Mouse (Mus musculus) mouse trophoblast stem cell (cell line): ENCODE data around the gene Asic2.

ENCODE experiments used
- in situ Hi-C, 2 experiments: fragments of 300-500 bp; cut with MseI, MboI; formaldehyde crosslinking; loops; 2 replicates in 1 of 2; 3 replicates in 1 of 2; pipeline ENCODE4 v1.15.1; 2025

The Asic2 gene

DNA sequence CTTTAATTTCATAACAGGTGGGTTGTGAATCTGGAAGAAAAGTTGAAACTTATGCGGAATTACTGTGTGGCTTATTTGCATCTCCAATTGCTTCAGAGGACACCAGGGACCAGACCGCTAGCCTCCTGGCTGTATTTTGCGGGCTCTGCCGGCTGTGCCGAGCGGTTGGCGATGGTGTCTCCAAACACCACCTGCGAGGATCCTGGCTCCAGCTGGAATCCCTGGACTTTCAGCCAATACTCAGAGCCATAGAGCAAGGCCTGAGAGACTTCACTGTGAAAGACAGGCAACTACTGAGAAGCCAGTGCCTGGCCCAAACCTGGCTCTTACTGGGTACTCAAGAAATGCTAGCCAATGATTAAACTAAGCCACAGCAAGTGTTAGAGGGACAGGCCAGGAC is 953.5 kb downstream of the Asic2 start:
- in situ Hi-C loops: no loop called here

DNA sequence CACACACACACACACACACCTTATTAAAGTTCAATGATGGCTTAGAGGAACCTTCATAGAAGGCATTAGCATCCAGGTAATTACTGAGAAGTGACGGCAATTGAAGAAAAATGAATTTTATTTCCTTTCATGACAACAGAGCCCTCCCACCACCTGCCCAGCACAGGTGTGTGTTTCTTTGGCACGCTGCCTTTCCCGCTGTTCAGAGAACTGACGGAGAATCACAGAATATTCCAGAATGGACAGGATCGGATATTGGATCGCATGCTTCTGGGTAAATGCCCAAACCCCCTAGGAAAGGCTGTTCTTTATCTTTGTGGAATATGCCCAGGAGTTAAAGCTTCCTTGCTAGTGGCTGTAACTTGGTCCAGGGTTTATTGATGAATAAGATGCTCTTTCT is 954.8 kb downstream of the Asic2 start:
- in situ Hi-C loops: no loop called here

DNA sequence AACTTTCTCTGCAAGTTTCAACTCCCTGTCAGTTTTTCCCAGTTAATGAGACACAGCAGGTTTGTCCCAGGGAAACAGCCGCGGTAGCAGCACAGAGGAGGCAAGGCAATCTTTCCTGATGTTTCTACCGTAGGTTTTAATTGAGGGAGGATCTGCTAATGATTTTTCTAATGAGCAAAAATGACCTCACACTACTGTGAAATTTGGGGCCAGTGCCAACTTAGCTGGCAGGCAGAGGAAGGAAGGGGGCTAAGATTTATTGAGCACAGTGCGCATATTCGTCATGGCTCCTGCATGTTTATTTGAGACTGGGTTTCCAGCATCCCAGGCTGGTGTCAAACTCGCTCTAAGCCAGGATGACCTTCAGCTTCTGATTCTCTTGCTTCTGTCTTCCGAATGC is 957.5 kb downstream of the Asic2 start:
- in situ Hi-C loops: no loop called here

DNA sequence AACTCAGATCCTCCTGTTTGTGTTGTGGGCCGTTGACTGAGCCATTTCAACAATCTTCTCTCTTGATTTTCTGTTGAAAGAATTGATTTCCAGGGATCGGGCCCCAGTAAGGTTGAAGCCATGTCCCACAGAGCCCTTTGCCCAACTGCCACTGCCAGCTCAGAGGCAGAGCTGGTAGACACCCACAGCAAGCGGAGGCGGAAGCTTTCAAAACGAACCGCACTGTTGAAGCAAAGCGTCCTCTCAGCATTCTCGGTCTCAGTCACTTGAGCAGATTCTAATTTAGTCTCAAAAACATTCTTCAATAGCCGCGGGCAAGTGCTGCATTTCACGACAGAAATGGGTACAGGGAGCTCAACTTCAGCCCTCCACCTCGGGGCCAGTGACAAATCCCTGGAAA is 958.9 kb downstream of the Asic2 start:
- in situ Hi-C loops: no loop called here

DNA sequence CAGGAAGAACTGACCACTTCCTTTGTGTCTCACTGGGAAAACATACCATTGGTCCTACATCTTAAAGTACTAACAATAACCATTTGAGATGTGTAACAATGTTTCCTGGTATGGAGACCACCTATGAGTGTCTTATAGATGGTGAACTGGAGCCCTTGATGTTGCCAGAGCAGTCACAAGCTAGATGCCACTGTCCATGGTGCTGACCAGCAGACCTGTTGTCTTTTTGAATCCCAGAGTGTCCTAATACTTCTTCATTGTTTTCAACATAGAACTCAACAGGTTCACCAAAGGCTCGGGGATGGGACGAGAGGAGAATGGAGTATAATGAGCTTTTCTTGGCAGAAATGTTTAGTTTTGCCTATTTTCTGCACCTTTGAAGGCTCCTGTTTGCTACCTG is 962.4 kb downstream of the Asic2 start:
- in situ Hi-C loops: no loop called here

DNA sequence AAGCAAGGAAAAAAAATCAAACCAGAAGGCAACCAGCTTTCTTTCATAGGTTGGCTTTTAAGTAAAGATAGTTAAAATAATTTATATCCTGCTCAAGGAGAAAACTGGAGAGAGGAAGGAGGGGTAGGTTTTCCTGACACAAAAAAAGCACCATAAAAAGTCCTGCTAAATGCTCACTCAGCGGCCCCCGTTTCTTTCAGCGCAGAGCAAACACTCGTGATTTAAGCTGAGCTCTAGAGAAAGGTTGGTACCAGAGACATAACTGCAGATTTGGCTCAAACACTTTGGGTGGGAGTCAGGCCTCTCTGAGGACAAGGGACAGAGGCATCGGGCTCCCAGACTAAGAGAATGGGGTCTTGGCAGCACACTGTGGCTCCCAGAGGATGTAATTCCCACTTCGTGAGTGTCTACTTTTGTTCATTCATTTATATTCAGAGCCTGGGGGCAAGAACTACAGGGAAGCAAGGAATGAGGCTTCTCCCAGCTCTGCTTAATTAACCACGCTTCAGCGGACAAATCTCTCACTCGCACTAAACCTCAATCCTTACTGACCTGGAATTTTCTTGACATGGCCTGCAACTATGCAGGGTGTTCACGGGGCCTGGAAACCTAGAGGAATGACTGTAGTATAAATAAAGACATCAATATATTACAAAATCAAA is 965.4 kb downstream of the Asic2 start:
- in situ Hi-C loops: no loop called here

DNA sequence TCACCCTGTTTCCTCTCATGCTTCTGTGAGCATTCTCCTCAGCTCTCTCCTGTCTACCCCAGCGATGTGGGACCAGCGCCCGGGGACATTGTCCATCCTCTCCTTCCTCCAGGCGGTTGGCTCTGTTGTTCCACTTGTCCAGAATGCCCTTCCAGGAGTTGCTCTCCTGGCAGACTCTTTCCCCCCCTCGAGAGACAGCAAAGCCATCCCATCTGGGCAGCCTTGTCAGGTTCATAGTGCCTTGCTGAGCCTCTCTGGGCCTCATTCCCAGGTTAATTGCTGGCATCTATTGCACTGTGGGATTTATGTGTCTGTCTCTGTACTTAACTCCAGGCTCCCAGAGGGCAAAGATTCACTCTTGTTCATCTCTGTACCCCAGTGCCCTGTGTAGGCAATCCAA is 972.6 kb downstream of the Asic2 start:
- in situ Hi-C loops: no loop called here

DNA sequence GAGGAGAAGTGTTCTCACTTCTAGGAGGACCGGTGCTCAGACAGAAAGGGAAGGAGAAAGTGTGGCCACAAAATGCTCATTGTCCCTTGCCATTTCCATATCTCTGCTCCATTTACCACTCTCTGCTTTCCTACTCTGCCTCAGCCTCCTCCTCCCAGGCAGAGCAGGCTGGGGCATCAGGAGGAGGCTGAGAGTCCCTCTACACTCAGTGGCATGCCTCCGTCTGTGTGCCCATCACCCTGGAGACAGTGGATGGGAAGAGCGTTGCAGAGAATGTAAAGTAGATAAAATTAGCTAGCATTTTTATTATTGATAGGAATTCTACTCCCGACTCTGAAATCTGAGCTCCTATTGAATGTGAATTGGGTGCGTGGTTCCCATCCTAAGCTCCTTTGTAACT is 984.7 kb downstream of the Asic2 start:
- in situ Hi-C loops: no loop called here

DNA sequence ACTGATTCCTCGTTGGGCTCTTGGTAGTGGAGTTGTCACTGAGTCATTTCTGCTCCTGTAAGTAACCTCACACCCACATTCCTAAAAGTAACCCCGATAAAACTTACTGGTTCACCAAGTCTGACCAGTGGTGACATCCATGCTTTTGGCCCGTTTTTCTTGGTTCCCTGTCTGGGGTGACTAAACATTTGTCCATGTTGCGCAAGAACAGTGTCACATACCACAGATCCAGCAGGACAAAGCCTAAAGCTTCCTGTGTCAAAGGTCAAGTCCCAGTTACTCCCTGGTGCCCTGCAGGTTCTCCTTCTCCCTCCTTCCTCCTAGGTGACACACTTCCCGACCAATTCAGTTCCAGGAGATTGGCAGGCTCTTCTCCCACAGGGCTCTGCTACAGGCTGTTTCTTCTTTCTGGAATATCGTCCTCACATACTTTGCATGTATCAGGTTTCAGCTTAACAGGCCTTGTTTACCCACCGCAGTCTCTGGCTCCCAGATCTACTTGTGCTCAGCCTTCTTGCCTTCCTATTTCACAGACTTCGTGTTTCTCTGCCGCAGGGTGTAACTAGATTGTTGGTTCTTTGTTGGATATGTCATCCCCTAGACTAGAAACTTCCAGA is 991.9 kb downstream of the Asic2 start:
- in situ Hi-C loops: no loop called here

DNA sequence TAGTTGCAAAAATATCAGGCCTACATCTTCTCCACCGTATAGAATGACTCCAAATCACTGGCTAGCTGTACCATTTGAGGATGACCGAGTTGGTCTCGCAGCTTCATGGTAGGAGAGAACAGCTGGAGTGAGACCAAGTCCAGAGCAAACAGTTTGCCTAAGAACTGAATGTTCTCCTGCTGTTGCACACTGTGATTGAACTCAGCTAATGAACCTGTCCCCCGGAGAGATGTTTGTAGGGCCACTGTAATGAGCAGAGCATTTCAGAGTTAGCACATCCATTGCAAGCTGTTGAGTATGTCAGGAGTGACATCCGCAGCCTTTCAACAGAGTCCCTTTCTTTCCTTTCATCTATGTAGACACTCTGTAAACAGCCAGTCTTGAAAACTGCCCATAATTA is 993.6 kb downstream of the Asic2 start:
- in situ Hi-C loops: no loop called here

DNA sequence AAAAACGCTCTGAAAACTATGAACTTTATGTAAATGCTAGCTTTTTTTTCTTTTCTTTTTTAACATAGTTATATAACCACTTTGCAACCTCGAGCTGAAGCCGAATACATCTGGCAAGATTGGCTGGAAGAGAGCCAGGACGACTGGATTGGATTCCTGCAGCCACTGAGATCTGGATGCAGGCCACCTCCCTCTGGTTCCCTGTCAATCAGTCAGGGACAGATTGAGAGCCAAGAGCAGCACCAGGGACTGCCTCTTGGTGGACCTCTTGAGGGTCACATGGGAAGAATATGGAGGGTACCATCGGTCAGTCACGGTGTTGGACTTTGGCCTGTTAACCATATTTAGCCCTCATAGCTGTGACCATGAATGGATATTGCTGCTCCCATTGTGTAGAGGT is 994.3 kb downstream of the Asic2 start:
- in situ Hi-C loops: no loop called here

DNA sequence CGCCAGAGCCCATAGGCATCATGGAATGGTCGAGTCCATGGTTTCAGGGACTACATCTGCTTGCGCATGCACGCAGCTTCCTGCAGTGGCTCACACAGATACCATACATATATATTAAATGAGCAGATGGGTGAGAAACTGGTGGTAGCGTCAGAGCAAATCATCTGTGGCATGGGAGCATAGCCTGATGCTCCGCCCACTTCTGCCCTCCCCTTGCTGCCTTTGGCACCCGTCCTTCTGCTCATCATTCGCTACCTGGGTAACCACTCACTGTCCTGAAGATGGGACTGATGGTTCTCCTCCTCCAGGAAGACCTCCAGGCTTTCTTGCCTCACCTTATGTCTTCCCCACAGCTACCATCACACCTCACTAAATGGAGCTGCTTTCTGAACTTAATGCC is 995.0 kb downstream of the Asic2 start:
- in situ Hi-C loops: no loop called here

DNA sequence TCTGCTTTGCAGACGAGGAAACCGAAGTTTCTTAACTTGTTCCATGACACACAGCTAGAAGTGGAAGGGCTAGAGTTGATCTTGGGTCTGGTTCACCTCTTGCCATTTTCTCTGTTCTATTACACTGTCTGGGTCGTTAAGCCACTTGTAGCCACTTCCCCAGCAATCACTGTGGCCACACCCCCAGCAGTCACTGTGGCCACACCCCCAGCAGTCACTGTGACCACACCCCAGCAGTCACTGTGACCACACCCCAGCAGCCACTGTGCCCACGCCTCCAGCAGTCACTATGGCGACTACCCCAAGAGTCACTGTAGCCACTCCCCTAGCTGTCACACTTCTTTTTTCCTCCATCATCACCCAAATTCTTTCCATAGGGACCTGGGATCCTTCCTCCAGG is 1000.7 kb downstream of the Asic2 start:
- in situ Hi-C loops: no loop called here

DNA sequence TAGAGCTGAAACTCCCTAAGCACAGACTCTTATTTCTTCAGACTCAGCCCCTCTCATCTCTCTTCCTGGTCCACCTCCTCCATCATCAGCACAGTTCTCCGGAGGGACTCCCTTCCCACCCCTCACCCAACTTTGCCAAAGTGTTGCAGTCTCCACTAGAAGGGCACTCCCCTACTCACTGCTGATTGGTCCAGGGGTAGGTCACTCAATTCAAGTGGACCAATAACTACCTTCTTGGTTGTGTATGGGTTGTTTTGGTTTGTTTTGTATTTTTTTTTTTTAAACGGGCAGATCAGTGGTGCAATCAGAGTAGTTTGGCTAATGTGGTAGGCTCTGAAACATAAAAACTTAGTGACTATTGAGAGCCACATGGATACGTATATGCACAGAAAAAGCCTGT is 1002.2 kb downstream of the Asic2 start:
- in situ Hi-C loops: no loop called here

DNA sequence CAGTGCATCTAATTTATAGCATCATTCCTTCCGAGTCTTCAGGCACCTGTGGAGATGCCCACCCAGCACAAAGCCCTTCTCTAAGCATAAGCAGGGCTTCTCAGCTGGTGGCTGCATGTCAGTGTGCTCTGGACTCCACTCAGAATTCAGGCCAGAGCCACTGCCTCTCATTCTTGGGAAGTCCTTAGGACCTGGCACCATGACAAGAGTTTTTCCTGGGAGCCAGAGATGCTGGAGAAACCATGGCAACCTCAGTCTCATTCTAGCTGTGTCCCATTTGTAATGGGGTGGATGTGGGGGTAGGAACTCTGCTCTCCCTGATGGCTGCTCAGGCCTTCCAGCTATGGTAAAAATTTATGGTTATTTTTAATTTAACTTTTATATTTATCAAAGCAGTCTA is 1006.9 kb downstream of the Asic2 start:
- in situ Hi-C loops: no loop called here

DNA sequence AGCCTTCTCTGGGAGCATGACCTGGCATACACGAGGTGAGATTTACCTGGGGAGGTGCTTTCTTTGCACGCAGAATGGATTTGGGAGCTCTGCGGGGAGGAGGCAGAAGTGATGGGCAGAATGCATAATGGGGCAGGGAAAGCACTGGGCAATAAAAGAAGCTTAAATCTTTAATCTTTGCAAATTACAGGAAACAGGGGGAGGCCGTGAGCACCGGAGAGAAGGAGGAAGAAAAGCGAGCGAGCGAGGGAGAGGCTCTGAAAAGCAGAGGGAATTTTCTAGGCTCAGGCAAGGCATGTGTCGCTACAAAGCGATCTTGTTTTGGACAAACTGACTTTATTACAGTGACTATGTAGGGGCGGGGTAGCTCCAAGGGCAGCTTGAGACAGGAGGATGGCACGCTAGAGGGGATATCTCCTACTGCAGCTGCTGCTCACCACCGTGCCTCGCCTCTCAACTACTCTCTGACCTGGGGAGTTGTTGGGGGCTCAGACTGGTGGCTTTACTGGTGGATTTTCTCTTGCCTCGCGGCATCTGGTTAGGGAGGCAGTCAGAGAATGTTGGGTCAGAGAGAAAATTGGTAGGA is 1010.1 kb downstream of the Asic2 start:
- in situ Hi-C loops: no loop called here

DNA sequence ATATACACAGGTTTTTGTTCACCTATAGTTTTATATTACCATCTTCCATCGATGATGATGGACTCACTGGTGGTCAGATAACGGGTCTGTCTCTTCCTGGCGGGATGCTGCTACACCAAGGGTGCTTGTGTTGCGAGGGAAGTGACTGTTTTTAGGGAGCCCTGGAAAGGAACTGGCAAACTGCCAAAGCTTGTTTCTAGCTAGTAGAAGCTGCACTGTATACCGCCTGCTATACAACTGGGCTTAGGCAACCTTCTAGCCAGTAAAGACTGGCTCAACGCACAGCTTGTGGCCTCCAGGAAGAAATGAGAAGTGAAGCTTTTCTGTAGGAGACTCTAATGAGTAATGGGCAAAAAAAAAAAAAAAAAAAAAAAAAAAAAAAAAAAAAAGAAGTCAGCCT is 1012.3 kb downstream of the Asic2 start:
- in situ Hi-C loops: no loop called here

DNA sequence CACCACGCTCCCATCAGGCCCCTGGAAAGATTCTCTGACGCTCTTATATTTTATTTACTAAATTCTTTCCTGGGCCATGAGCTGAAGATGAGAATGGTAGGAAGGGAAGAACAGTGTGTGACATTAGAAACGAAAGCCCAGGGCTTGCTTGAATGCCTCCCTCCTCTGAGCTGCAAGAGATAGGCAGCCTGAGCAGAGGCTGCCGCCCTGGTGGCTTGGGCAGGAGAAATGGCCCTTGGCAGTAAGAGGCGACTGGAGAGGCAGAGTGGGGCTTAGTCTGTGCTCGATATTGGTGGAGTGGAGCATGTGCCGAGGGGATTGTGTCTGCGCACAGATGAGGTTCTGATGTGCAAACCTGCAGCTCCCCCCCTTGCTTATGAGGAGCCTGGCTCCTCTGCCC is 1014.1 kb downstream of the Asic2 start:
- in situ Hi-C loops: no loop called here

DNA sequence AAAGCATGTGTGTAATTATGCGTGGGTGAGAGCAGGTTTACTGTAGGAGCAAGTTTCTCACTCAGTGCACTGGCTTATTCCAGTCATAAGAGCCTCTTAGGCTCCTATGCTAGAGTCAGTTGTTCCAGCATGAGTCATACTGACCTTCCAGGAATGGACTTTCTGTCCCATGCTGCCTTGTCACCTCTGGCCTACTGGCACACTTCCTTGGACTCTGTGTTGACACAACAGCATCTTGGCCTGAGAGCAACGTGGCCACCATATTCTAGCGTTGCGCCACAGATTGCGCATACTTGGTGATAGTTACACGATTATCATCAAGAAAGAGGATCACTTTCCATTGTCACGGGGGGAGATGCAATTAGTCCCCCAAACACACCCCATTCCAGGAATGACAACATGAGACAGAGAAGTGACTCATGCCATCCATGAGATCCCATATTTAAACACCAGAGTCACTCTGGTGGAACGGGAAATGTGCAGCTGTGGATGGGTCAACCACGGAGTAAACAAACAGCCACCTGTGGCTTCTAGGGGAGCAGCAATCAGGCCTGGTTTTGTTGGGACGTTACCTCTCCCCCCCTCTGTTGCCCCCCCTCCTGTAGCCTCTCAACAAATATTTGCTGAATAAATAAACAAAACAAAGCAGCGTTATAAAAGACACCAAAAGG is 1019.1 kb downstream of the Asic2 start:
- in situ Hi-C loops: no loop called here

DNA sequence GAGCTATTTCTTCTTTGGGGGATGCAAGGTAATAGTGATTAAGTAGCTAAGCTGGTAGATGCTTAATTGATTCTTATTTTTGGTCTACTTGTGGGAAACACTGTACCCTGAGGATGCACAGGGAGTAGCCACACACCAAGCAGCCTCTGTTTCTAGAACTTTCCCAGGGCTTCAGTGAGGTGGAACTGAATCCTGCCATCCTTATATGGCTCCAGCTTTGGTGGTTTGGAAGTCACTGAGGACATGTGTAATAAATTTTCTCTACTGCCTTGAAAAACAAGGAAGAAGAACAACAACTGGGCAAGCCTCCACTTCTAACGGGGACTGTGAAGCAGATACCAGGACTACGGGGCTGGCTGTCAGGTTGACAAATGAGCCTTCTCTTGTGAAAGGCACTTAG is 1020.2 kb downstream of the Asic2 start:
- in situ Hi-C loops: no loop called here

DNA sequence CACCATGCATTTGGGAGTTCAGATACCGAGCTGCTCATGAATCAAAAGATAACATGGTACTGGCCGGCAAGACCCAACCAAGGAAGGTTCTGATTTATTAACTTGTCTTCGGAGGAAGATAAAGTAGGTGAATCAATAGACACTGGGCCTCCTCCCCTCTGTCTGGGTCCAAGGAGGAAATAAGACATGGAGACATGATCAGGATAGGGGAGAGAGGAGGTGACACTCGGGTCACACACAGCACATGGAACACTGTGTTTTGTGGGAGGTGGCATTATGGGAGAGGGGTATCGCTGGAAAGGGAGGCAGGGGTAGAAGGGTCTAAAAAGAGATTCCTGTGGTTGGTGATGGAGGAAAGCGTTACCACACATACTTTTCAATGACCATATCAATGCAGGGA is 1022.1 kb downstream of the Asic2 start:
- in situ Hi-C loops: no loop called here

DNA sequence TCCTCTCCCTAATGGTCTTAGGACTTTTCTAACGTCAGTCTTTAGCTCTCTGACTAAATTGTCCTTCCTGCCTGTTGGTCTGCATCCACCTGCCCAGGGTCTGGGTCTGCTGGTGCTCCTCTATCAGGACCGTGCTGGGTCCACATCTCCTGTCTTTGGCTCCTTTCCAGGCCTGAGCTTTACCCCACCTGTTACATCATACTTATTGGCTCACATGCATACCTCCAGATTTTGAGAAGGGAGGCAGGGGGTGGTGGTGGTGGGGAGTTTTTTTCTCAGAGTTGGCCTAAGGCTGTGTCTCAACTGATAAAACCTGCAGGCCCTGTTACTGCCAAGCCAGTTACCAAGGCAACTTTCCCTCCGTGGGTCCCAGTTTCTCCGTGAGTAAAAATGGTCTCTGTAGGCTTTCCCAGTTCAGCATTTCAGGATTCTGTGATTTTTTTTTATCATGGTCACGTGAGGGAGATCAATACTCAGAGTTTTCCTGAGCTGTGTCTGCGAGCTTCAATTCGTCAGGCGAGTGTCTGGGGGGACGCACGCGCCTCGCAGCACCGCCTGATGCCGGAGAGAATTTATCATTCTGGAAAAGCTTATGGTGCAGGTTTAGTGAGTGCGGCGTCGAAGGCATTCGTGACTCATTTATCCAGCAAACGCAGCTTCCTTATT is 1044.8 kb downstream of the Asic2 start:
- in situ Hi-C loops: no loop called here

DNA sequence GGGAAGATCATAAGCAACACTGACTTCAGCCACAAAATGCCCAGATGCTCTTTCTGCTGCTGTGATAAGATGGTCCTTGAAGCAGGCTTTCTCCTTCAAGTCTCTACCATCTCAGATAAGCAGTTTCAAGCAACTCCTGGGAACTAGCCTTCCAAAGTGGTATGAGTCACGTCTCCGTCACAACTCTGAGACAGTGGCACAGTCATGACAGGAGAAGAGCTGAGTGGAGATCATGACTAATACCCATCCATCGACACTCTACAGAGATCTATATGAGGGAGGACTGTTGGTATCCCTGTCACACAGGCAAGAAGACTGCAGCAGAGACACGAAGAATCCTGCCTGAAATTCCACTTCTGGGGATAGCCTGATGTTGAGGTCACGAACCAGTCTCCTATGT is 1049.9 kb downstream of the Asic2 start:
- in situ Hi-C loops: no loop called here
